Mouse (Mus musculus): ENCODE measurements around the gene Tmem132e.

DNA sequence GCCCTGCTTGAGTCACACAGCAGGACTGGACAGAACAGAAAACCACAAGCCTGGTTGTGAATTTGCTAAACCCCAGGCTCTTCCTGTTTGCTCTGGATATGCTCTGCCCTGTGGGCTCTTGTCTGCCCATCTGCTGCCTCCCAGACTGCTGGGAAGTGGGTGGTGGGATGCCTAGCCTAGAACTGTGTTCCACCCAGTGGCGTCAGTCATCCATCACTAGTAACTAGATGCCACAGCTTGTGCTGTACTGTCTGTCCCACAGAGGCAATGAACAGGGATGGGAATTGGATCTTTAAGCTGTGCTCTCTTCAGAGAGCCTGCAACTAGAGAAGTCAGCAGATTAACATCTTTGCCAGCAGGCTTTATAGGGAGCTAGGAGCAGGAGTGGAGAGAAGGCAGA, 23.8 kb downstream of the Tmem132e start:
- TF ChIP-seq CTCF (IDR thresholded peaks at IDR 0.05; ENCODE audit: borderline replicate concordance, extremely low read depth, insufficient read depth, insufficient read length) (no peak), POLR2A (IDR thresholded peaks at IDR 0.05; ENCODE audit: borderline replicate concordance, extremely low read depth, insufficient read depth, insufficient read length, poor library complexity, severe bottlenecking) (no peak)

Measured in brain, embryonic 14.5 days (tissue).